Mouse (Mus musculus): ENCODE data around the gene Sdhc.
"Not testable (repeated sequence)": the region's sequence is repeated elsewhere in the genome, so short reads cannot be mapped to it uniquely, and the experiment has no call there.

DNA sequence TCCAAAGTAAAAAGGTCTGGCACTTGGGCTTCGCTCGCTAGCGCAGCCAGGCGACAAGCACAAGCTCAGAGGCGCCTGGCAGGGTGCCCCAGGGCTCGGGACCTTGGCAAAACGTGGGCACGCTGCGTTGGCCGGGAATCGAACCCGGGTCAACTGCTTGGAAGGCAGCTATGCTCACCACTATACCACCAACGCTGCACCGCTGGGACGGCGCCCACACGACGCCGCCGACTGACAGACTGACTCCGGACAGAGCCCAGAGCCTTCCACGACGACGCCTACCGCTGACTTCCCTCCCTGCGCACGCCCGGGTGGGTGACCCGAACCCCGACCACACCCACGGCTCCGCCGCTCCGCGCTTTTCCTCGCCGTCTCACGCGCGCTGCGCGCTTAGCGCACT lies 70.6 kb downstream of the Sdhc start:
- not testable (repeated sequence) for TF ChIP-seq CTCF, EP300 (IDR thresholded peaks at IDR 0.05; ENCODE audit: low read depth)
